Mouse (Mus musculus) heart, embryonic 12.5 days (tissue): ENCODE measurements around the gene 9930104L06Rik. TPM values are rescaled to one million over a fixed set of nuclear protein-coding genes. Genes with fewer than 3 reads are reported as not detected.

Experiments
- ATAC-seq: fragments of 200-750 bp; cut with Nextera tagmentation; 2 replicates; pipeline ENCODE4 v1.8.0; 2017; ENCODE audit warnings: moderate TSS enrichment, moderate library complexity; ENCODE audit not compliant: insufficient number of reproducible peaks, low FRiP score
- H3K27ac ChIP-seq: fragments of 300-500 bp; sonication (generic); 2 replicates; pipeline ENCODE4 v1.5.1; 2016; ENCODE audit warnings: mild to moderate bottlenecking, moderate library complexity; ENCODE audit not compliant: poor library complexity, severe bottlenecking
- H3K27me3 ChIP-seq: fragments of 300-500 bp; sonication (generic); replicated peaks from 2 replicates; pipeline ENCODE4 v1.6.1; 2016; ENCODE audit warnings: mild to moderate bottlenecking, moderate library complexity
- H3K36me3 ChIP-seq: fragments of 300-500 bp; sonication (generic); 2 replicates; pipeline ENCODE4 v1.6.1; 2016; ENCODE audit warnings: mild to moderate bottlenecking, moderate library complexity
- H3K4me1 ChIP-seq: fragments of 300-500 bp; sonication (generic); replicated peaks from 2 replicates; pipeline ENCODE4 v1.6.1; 2016; ENCODE audit warnings: mild to moderate bottlenecking
- H3K4me2 ChIP-seq: fragments of 300-500 bp; sonication (generic); 2 replicates; pipeline ENCODE4 v1.6.1; 2016; ENCODE audit warnings: mild to moderate bottlenecking, moderate library complexity
- H3K4me3 ChIP-seq: fragments of 300-500 bp; sonication (generic); 2 replicates; pipeline ENCODE4 v1.5.1; 2016; ENCODE audit warnings: mild to moderate bottlenecking
- H3K9ac ChIP-seq: fragments of 300-500 bp; sonication (generic); 2 replicates; pipeline ENCODE4 v1.6.1; 2016; ENCODE audit warnings: mild to moderate bottlenecking, moderate library complexity
- H3K9me3 ChIP-seq: fragments of 300-500 bp; sonication (generic); replicated peaks from 2 replicates; pipeline ENCODE4 v1.6.1; 2016; ENCODE audit warnings: mild to moderate bottlenecking, moderate library complexity
- WGBS: fragments of 180-500 bp; shearing (Covaris S2); methylation state at CpG from one replicate; pipeline ENCODE4 v1.1.7; 2016; 5-methylcytosine and 5-hydroxymethylcytosine counted together
- polyA plus RNA-seq: library from polyadenylated mRNA; unstranded; fragments of >200 nt; fragmentation: Nextera tagmentation; extraction: Ambion mirVana; gene quantifications from 2 replicates; pipeline ENCODE4 v1.2.1, GENCODE M21; 2016

9930104L06Rik gene
- polyA plus RNA-seq, 1 experiment from 2014 or later: 9.9 TPM

DNA sequence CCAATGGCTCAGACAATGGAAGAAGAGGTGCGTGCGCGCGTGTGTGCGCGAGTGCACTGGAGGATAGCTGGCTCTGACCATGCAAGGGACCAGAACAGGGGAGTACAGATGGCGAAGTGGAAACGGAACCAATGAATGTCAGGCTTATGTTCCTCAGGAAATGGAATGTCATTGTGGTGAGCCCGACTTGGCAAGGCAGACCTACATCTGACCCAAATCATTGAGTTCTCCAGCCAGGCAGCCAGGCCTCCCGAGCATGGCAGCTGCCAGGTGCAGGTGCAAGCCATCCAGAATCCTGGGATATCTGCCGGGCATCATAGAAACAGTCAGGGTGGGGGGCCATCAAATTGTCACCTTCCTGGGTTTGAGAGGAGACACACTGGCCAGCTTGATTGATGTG, 24.1 kb downstream of the 9930104L06Rik start:
- no peak overlapping the region for H3K27ac ChIP-seq
- H3K36me3 ChIP-seq: no peaks in the 10 kb centered on the region
- H3K9me3 ChIP-seq: no peaks in the 10 kb centered on the region
- H3K4me3 ChIP-seq: no peak overlapping the region
- ATAC-seq: no peak
- H3K27me3 ChIP-seq: no peaks in the 10 kb centered on the region; the same call in 1 of the 2 replicates
- WGBS: 82% methylated on average over 11 of the region's 11 CpGs
- H3K4me1 ChIP-seq: no peaks in the 10 kb centered on the region
- no peak overlapping the region for H3K4me2 ChIP-seq
- H3K9ac ChIP-seq: no peak overlapping the region

- no peak for ATAC-seq
- Histone ChIP-seq H3K9me3 (no peaks in the 10 kb centered on the region), H3K27me3 (no peaks in the 10 kb centered on the region; the same call in 1 of the 2 replicates), H3K9ac (no peak overlapping the region), H3K4me2 (no peak overlapping the region), H3K27ac (no peak overlapping the region), H3K4me1 (no peaks in the 10 kb centered on the region), H3K4me3 (no peak overlapping the region), H3K36me3 (no peaks in the 10 kb centered on the region)
- WGBS: 28% methylated on average over 11 of the region's 11 CpGs
Measured at GRCm38 (mm10) chr4:124962576-124962975, 25.7 kb downstream of the 9930104L06Rik start.

DNA sequence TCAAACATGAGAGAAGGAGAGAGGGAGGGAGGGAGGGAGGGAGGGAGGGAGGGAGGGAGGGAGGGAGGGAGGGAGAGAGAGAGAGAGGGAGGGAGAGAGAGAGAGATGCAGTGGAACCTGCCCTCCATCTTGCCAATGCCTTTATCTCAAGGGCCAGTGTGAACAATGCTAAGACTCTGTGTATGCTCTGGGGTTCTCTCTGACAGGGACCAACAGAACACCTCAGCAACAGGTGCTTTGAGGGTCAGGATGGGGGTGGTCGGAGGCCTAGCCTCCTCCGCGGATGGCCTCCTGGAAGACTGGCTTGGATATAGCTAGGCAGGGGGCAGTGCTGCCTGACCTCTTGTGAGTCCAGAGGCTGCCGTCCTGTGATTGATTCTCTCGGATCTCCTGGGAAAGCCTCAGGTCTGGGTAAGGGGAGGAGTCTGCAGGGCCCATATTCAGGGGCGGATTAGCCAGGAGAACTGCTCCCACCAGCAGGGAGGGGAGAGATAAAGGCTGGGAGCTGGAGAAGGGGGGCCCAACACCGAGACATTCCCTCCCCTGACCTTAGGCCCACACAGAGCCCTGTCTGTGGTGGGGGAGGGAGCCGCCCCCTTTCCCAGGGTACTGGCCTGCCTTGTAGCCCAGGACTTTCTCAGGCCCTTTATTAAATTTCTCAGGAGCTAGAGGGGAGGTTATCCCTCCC, 28.2 kb downstream of the 9930104L06Rik start:
- Histone ChIP-seq H3K36me3 (no peaks in the 10 kb centered on the region), H3K27ac (no peak overlapping the region), H3K9me3 (no peaks in the 10 kb centered on the region), H3K4me1 (no peaks in the 10 kb centered on the region), H3K4me3 (no peak overlapping the region), H3K4me2 (no peak overlapping the region), H3K9ac (no peak overlapping the region), H3K27me3 (peaks cover 15% of the 10 kb centered on the region)
- no peak for ATAC-seq
- WGBS: 12% methylated on average over 8 of the region's 8 CpGs

DNA sequence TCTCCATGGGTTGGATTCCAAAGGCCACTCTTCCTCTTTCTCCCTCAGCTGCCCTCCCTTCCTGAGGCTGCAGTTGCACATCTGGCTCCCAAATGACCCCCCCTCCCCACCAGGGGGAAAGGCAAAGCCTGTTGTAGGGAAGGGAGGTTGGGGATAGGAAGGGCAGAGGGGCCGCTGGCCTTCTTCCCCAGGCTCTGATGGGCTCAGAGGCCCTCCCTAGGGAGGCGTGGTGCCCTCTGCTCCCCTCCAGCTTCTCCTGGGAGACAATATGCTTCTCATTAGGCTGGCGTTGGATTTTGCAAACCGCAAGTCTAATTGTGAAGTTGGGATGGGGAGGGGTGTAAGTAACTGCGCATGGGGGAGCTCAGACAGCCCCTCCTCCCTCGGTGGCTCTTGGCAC, 31.9 kb downstream of the 9930104L06Rik start:
- Histone ChIP-seq H3K4me3 (no peak overlapping the region), H3K27ac (no peak overlapping the region), H3K9ac (no peak overlapping the region), H3K36me3 (no peaks in the 10 kb centered on the region), H3K9me3 (no peaks in the 10 kb centered on the region), H3K4me2 (no peak overlapping the region), H3K27me3 (peaks cover 48% of the 10 kb centered on the region), H3K4me1 (no peaks in the 10 kb centered on the region)
- no peak for ATAC-seq
- 64% methylated on average over 6 of the region's 6 CpGs for WGBS

- ATAC-seq: no peak
- WGBS: 72% methylated on average over 7 of the region's 7 CpGs
- no peak overlapping the region for H3K9ac ChIP-seq
- H3K4me2 ChIP-seq: no peak overlapping the region
- H3K4me1 ChIP-seq: no peaks in the 10 kb centered on the region
- H3K4me3 ChIP-seq: no peak overlapping the region
- no peak overlapping the region for H3K27ac ChIP-seq
- H3K9me3 ChIP-seq: no peaks in the 10 kb centered on the region
- no peaks in the 10 kb centered on the region for H3K36me3 ChIP-seq
- H3K27me3 ChIP-seq: peaks cover 53% of the 10 kb centered on the region
Measured at GRCm38 (mm10) chr4:124969219-124969848, 32.5 kb downstream of the 9930104L06Rik start.

- Histone ChIP-seq H3K9ac (no peak overlapping the region), H3K4me2 (no peak overlapping the region), H3K4me3 (no peak overlapping the region), H3K27ac (no peak overlapping the region), H3K9me3 (no peaks in the 10 kb centered on the region), H3K4me1 (no peaks in the 10 kb centered on the region), H3K36me3 (no peaks in the 10 kb centered on the region), H3K27me3 (peaks cover 57% of the 10 kb centered on the region)
- ATAC-seq: no peak
- 69% methylated on average over 11 of the region's 11 CpGs for WGBS
Measured at GRCm38 (mm10) chr4:124970194-124970593, 33.3 kb downstream of the 9930104L06Rik start.

DNA sequence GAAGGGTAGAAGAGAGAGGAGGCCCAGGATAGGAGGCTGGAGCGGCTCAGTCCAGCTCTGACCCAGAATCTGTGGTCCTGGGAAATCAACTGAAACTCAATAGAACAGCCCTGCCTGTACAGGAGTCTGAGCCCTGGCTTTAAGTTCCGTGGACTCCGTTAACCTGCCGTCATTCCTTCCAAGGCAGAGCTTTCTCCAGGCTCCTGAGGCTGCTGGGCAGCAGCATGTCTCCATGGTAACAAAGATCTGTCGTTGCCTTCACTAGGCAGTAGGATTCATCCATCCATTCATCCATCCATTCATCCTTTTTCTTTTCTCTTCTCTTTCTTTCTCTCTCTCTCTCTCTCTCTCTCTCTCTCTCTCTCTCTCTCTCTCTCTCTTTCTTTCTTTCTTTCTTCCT, 33.8 kb downstream of the 9930104L06Rik start:
- Histone ChIP-seq H3K36me3 (no peaks in the 10 kb centered on the region), H3K4me2 (no peak overlapping the region), H3K4me3 (no peak overlapping the region), H3K4me1 (no peaks in the 10 kb centered on the region), H3K9me3 (no peaks in the 10 kb centered on the region), H3K27ac (no peak overlapping the region), H3K9ac (no peak overlapping the region), H3K27me3 (peaks cover 57% of the 10 kb centered on the region)
- no peak for ATAC-seq
- WGBS: 45% methylated on average over 5 of the region's 5 CpGs

- Histone ChIP-seq H3K9me3 (no peaks in the 10 kb centered on the region), H3K27me3 (peaks cover 57% of the 10 kb centered on the region), H3K4me3 (no peak overlapping the region), H3K27ac (no peak overlapping the region), H3K4me1 (no peaks in the 10 kb centered on the region), H3K4me2 (no peak overlapping the region), H3K36me3 (no peaks in the 10 kb centered on the region), H3K9ac (no peak overlapping the region)
- WGBS: 74% methylated on average over 8 of the region's 8 CpGs
- no peak for ATAC-seq
Measured at GRCm38 (mm10) chr4:124971094-124971493, 34.2 kb downstream of the 9930104L06Rik start.

- no peak overlapping the region for H3K4me3 ChIP-seq
- no peak overlapping the region for H3K27ac ChIP-seq
- H3K4me1 ChIP-seq: no peaks in the 10 kb centered on the region
- 31% methylated on average over 9 of the region's 9 CpGs for WGBS
- no peak overlapping the region for H3K4me2 ChIP-seq
- H3K9me3 ChIP-seq: no peaks in the 10 kb centered on the region
- H3K9ac ChIP-seq: no peak overlapping the region
- peaks cover 57% of the 10 kb centered on the region for H3K27me3 ChIP-seq
- no peak for ATAC-seq
- H3K36me3 ChIP-seq: no peaks in the 10 kb centered on the region
Measured at GRCm38 (mm10) chr4:124972316-124972715, 35.5 kb downstream of the 9930104L06Rik start.

- H3K4me3 ChIP-seq: no peak overlapping the region
- H3K27me3 ChIP-seq: peaks cover 66% of the 10 kb centered on the region
- 67% methylated on average over 2 of the region's 2 CpGs for WGBS
- H3K36me3 ChIP-seq: no peaks in the 10 kb centered on the region
- H3K9me3 ChIP-seq: no peaks in the 10 kb centered on the region
- H3K4me2 ChIP-seq: no peak overlapping the region
- H3K9ac ChIP-seq: no peak overlapping the region
- ATAC-seq: no peak
- H3K4me1 ChIP-seq: no peaks in the 10 kb centered on the region
- H3K27ac ChIP-seq: no peak overlapping the region
Measured at GRCm38 (mm10) chr4:124973296-124973695, 36.4 kb downstream of the 9930104L06Rik start.

DNA sequence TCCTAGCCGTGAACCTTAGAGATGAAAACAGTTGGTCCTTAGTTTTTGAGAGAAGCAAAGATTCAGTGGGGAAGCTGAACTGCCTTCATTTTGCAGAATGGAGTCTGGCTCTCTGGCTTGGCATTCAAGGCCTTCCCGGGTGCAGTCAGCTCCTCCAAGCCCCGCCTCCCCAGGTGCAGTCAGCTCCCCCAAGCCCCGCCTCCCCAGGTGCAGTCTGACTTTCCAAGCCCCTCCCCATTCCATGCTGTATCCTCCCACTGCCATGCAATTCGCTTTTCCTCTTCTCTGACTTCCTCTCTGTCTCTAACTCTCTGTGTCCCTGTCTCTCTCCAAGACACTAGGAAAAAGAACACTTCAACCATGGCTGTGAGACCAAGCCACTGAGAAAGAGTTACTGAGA, 41.4 kb downstream of the 9930104L06Rik start:
- ATAC-seq: no peak
- Histone ChIP-seq H3K9ac (no peak overlapping the region), H3K27ac (no peak overlapping the region), H3K9me3 (no peaks in the 10 kb centered on the region), H3K4me1 (no peaks in the 10 kb centered on the region), H3K27me3 (peaks cover 68% of the 10 kb centered on the region), H3K4me2 (no peak overlapping the region), H3K36me3 (no peaks in the 10 kb centered on the region), H3K4me3 (no peak overlapping the region)
- WGBS: 23% methylated on average over 5 of the region's 5 CpGs
